Mouse (Mus musculus) embryonic facial prominence, embryonic 12.5 days (tissue): ENCODE data around the gene Hnf1b. TPM values are rescaled to one million over a fixed set of nuclear protein-coding genes. Genes with fewer than 3 reads are reported as not detected.

Experiments used
- ATAC-seq: fragments of 200-750 bp; cut with Nextera tagmentation; 2 replicates; pipeline ENCODE4 v1.8.0; 2017; ENCODE audit not compliant: insufficient number of reproducible peaks, insufficient read depth, low FRiP score, low TSS enrichment
- H3K27ac ChIP-seq: fragments of 300-500 bp; sonication (generic); 2 replicates; pipeline ENCODE4 v1.5.1; 2016; ENCODE audit warnings: mild to moderate bottlenecking
- H3K27me3 ChIP-seq: fragments of 300-500 bp; sonication (generic); 2 replicates; pipeline ENCODE4 v1.6.1; 2016; ENCODE audit warnings: mild to moderate bottlenecking, moderate library complexity
- H3K36me3 ChIP-seq: fragments of 300-500 bp; sonication (generic); 2 replicates; pipeline ENCODE4 v1.6.1; 2016; ENCODE audit warnings: mild to moderate bottlenecking
- H3K4me1 ChIP-seq: fragments of 300-500 bp; sonication (generic); 2 replicates; pipeline ENCODE4 v1.6.1; 2016
- H3K4me2 ChIP-seq: fragments of 300-500 bp; sonication (generic); replicated peaks from 2 replicates; pipeline ENCODE4 v1.6.1; 2016; ENCODE audit warnings: mild to moderate bottlenecking, moderate library complexity
- H3K4me3 ChIP-seq: fragments of 300-500 bp; sonication (generic); 2 replicates; pipeline ENCODE4 v1.5.1; 2016; ENCODE audit warnings: mild to moderate bottlenecking
- H3K9ac ChIP-seq: fragments of 300-500 bp; sonication (generic); 2 replicates; pipeline ENCODE4 v1.6.1; 2016; ENCODE audit warnings: mild to moderate bottlenecking, moderate library complexity
- H3K9me3 ChIP-seq: fragments of 300-500 bp; sonication (generic); 2 replicates; pipeline ENCODE4 v1.6.1; 2016; ENCODE audit warnings: mild to moderate bottlenecking, moderate library complexity
- WGBS: fragments of 180-500 bp; shearing (Covaris S2); methylation state at CpG from one replicate; pipeline ENCODE4 v1.1.7; 2016; 5-methylcytosine and 5-hydroxymethylcytosine counted together
- polyA plus RNA-seq: library from polyadenylated mRNA; unstranded; fragments of >200 nt; fragmentation: Nextera tagmentation; extraction: Ambion mirVana; gene quantifications from 2 replicates; pipeline ENCODE4 v1.2.1, GENCODE M21; 2016

Gene Hnf1b
- polyA plus RNA-seq, 1 experiment from 2014 or later, result not detected

- H3K4me2 ChIP-seq, result no peak overlapping the region
- no peaks in the 10 kb centered on the region for H3K9me3 ChIP-seq
- H3K4me1 ChIP-seq, result no peaks in the 10 kb centered on the region
- no peak overlapping the region for H3K9ac ChIP-seq
- ATAC-seq, result no peak
- no peak overlapping the region for H3K27ac ChIP-seq
- H3K36me3 ChIP-seq, result no peaks in the 10 kb centered on the region
- 28% methylated on average over 7 of the region's 7 CpGs for WGBS
- H3K4me3 ChIP-seq, result no peak overlapping the region
- no peaks in the 10 kb centered on the region for H3K27me3 ChIP-seq
Measured at GRCm38 (mm10) chr11:83908376-83908775, 58.5 kb downstream of the Hnf1b start.

DNA sequence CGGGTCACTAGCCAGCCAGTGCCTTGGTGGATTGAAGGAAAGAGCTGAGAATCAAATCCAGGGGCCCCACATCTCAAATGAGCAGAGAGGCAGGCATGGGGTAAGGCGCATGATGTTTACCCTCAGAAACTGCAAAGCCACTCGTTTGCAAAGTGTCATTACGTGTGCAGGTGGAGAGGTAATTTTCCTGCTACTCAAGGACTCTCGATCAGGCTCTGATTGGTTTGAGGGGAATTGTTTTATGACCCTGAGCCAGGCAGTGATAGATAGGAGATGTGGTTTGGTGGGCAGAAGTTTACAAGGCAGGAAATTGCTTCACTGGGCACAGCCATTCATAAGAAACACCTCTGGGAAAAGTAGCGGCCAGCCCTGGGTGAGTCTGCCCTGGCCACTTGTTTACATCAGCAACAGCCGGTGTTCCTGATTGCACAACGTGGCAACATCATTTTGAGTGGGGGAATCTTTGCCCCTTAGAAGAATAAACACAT, 64.0 kb downstream of the Hnf1b start:
- Histone ChIP-seq H3K4me3 (no peak overlapping the region), H3K4me2 (no peak overlapping the region), H3K36me3 (no peaks in the 10 kb centered on the region), H3K9me3 (no peaks in the 10 kb centered on the region), H3K27ac (no peak overlapping the region), H3K9ac (no peak overlapping the region), H3K27me3 (no peaks in the 10 kb centered on the region), H3K4me1 (no peaks in the 10 kb centered on the region)
- no peak for ATAC-seq
- 71% methylated on average over 8 of the region's 8 CpGs for WGBS

GRCm38 (mm10) chr11:83914501-83914900, 64.6 kb downstream of the Hnf1b start:
- no peak for ATAC-seq
- Histone ChIP-seq H3K4me2 (no peak overlapping the region), H3K4me1 (no peaks in the 10 kb centered on the region), H3K27ac (no peak overlapping the region), H3K9me3 (no peaks in the 10 kb centered on the region), H3K36me3 (no peaks in the 10 kb centered on the region), H3K4me3 (no peak overlapping the region), H3K27me3 (no peaks in the 10 kb centered on the region), H3K9ac (no peak overlapping the region)
- 77% methylated on average over 4 of the region's 4 CpGs for WGBS

- Histone ChIP-seq H3K36me3 (no peaks in the 10 kb centered on the region), H3K9ac (no peak overlapping the region), H3K4me3 (no peak overlapping the region), H3K4me2 (no peak overlapping the region), H3K27me3 (0 out of 2 replicates have a peak, but pooled peaks cover 4% of the 10 kb centered on the region), H3K4me1 (no peaks in the 10 kb centered on the region), H3K9me3 (no peaks in the 10 kb centered on the region), H3K27ac (no peak overlapping the region)
- no peak for ATAC-seq
- WGBS, result 76% methylated on average over 2 of the region's 2 CpGs
Measured at GRCm38 (mm10) chr11:83922600-83922999, 72.7 kb downstream of the Hnf1b start.

GRCm38 (mm10) chr11:83927097-83927496, 77.2 kb downstream of the Hnf1b start:
- no peaks in the 10 kb centered on the region for H3K4me1 ChIP-seq
- no peak for ATAC-seq
- no peak overlapping the region for H3K27ac ChIP-seq
- no peak overlapping the region for H3K4me3 ChIP-seq
- 55% methylated on average over 3 of the region's 3 CpGs for WGBS
- H3K36me3 ChIP-seq, result no peaks in the 10 kb centered on the region
- H3K9me3 ChIP-seq, result no peaks in the 10 kb centered on the region
- 0 out of 2 replicates have a peak, but pooled peaks cover 4% of the 10 kb centered on the region for H3K27me3 ChIP-seq
- H3K4me2 ChIP-seq, result no peak overlapping the region
- no peak overlapping the region for H3K9ac ChIP-seq

GRCm38 (mm10) chr11:83932506-83933106, 82.7 kb downstream of the Hnf1b start:
- 79% methylated on average over 10 of the region's 10 CpGs for WGBS
- Histone ChIP-seq H3K4me1 (no peaks in the 10 kb centered on the region), H3K27ac (no peak overlapping the region)

DNA sequence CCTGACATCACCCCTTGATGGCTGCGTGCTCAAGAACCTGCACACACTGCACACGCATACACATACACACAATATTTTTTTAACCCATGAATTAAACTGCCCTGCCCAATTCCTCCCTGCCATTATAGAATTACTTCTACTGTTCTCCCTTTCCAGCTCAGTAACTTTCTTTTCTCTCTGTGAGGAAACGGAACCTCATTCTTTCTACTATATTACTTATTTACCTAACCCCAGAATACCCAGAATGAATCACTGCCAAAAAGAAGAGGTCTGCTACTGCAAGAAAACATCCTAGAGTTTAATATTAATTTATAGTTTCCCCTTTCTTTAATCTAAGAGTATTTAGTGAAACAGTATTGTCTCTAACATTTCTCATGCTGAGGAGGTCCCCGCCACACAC, 83.5 kb downstream of the Hnf1b start:
- Histone ChIP-seq H3K4me1 (no peaks in the 10 kb centered on the region), H3K36me3 (no peaks in the 10 kb centered on the region), H3K4me3 (no peak overlapping the region), H3K27ac (no peak overlapping the region), H3K27me3 (no peaks in the 10 kb centered on the region), H3K9me3 (no peaks in the 10 kb centered on the region), H3K4me2 (no peak overlapping the region), H3K9ac (no peak overlapping the region)
- WGBS, result 90% methylated on average over 4 of the region's 4 CpGs
- ATAC-seq, result no peak

More at GRCm38 (mm10) chr11:83932506-83933106, 82.7 kb downstream of the Hnf1b start:
- no peak for ATAC-seq
- H3K27me3 ChIP-seq, result no peaks in the 10 kb centered on the region
- no peaks in the 10 kb centered on the region for H3K9me3 ChIP-seq
- no peaks in the 10 kb centered on the region for H3K36me3 ChIP-seq
- H3K9ac ChIP-seq, result no peak overlapping the region
- H3K4me2 ChIP-seq, result no peak overlapping the region
- no peak overlapping the region for H3K4me3 ChIP-seq

DNA sequence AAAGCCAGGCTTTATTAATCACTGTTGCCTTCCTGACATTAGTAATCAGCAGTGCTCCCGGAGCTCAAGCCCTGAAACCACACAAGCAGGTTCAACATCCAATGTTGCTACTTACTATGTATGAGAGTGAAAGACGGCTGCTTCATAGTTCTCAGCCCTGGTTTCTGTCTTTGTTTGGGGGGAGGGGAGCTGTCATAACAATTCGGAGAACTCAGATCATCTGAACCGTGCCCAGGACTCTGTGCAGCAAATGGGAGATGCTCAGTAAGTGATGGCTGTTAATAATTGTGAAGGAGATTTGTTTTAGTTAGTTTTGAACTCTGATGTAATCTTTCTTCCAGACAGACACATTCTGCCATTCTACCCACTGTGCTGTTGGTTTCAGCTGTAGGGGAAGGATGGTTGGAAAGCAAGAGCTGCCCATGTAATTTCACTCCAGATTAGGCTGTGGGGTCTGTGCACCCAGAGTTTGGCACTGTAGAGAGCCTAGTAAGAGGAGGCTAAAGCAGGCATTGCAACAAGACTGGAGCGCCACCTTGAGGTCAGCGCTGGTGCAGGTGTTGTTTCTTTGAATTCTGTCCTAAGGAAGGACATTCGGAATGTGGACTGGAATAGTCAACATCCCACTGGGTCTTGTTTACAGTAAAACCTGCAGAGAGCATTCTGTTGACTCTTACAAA, 86.3 kb downstream of the Hnf1b start:
- ATAC-seq, result no peak
- H3K4me2 ChIP-seq, result no peak overlapping the region
- H3K9me3 ChIP-seq, result no peaks in the 10 kb centered on the region
- WGBS, result 21% methylated on average over 7 of the region's 7 CpGs
- no peak overlapping the region for H3K27ac ChIP-seq
- no peaks in the 10 kb centered on the region for H3K36me3 ChIP-seq
- no peak overlapping the region for H3K9ac ChIP-seq
- H3K4me3 ChIP-seq, result no peak overlapping the region
- no peaks in the 10 kb centered on the region for H3K27me3 ChIP-seq
- H3K4me1 ChIP-seq, result no peaks in the 10 kb centered on the region

DNA sequence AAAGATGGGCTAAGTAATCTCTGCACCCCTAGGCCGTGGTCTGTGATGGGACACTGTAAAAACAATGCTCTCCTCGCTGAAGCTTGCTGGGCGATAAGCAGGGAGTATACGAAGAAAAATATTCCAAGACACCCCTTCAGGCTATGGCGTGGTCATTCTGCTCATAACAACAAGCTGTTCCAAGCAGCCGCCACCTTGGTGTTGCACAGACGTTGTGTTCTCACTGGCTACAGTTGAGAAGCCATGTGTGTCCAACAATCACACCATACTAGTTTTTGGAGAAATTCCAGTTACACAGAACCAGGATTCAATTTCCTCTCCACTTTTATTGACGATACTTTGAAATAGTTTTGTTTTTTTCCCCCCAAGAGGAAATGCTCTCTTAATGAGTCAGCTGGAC, 88.7 kb downstream of the Hnf1b start:
- Histone ChIP-seq H3K27ac (no peak overlapping the region), H3K36me3 (0 out of 2 replicates have a peak, but pooled peaks cover under 1% of the 10 kb centered on the region), H3K27me3 (no peaks in the 10 kb centered on the region), H3K4me1 (no peaks in the 10 kb centered on the region), H3K4me2 (no peak overlapping the region), H3K9ac (no peak overlapping the region), H3K9me3 (no peaks in the 10 kb centered on the region), H3K4me3 (no peak overlapping the region)
- ATAC-seq, result no peak
- 82% methylated on average over 8 of the region's 8 CpGs for WGBS

DNA sequence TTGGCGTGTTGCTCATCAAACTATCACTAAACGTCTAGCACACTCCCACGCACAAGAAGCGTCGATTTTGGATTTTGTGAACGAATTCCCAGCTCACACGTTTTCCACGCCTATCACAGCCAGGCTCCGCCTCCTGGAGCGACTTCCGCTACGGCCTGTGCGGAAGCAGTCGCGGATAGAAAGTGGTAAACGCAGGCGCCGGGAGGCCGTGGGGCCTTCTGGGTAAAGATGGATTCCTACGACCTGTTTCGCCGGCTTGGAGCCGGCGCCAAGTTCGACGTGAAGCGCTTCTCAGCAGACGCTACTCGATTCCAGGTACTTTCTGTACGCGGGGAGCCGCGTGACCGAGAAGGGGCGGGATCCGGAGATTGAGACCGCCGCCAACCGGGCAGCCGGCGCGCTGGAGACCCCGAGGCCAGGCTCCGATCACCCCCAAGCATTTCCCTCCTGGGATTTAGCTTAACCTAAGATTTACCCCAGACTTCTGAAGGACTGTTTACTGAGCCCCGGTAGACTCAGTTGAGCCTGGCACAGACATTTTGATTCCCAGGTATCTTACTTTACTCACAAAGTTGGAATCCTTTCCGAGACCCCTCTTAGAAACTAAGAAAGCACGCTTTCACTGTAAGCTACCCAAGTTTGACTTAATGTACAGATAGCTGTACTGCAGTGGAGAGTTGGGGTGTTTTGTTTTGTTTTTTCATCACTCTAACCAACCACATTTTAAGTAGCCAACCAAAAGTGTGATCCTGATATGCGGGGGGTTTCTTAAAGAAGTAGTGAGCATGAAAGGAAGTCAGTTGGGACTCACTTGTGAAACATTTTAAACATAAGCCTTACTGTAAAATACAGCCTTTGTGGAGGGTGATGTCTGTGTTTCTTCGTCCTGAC, 92.3 kb downstream of the Hnf1b start, which contains the start of gene Ddx52:
TSS of gene Ddx52 (plus strand) at position 113 of the 891 bp plus-strand sequence.
- peaks cover 35% of the 10 kb centered on the region for H3K36me3 ChIP-seq
- WGBS, result 2% methylated on average over 49 of the region's 49 CpGs
- no peaks in the 10 kb centered on the region for H3K9me3 ChIP-seq
- peak within 1 kb of the TSS; percentile 83 for H3K9ac ChIP-seq
- no peaks in the 10 kb centered on the region for H3K27me3 ChIP-seq
- peak; percentile 75; the same call in 1 of the 2 replicates for ATAC-seq
- H3K4me2 ChIP-seq, result peak within 1 kb of the TSS; percentile 63
- no peaks in the 10 kb centered on the region for H3K4me1 ChIP-seq
- peak within 1 kb of the TSS; percentile 84 for H3K27ac ChIP-seq
- peak within 1 kb of the TSS; percentile 80 for H3K4me3 ChIP-seq
